Mouse (Mus musculus) bone marrow macrophage, adult 2 months (primary cell): ENCODE data around the gene Zcchc2.

ENCODE experiments used
- CTCF ChIP-seq: IDR thresholded peaks from 2 replicates; pipeline ENCODE4 v1.5.1; 2012; ENCODE audit warnings: low read depth, mild to moderate bottlenecking, low read length, moderate library complexity
- POLR2A ChIP-seq: IDR thresholded peaks from 2 replicates; pipeline ENCODE4 v1.6.1; 2012; ENCODE audit warnings: mild to moderate bottlenecking, low read depth, low read length, borderline replicate concordance

DNA sequence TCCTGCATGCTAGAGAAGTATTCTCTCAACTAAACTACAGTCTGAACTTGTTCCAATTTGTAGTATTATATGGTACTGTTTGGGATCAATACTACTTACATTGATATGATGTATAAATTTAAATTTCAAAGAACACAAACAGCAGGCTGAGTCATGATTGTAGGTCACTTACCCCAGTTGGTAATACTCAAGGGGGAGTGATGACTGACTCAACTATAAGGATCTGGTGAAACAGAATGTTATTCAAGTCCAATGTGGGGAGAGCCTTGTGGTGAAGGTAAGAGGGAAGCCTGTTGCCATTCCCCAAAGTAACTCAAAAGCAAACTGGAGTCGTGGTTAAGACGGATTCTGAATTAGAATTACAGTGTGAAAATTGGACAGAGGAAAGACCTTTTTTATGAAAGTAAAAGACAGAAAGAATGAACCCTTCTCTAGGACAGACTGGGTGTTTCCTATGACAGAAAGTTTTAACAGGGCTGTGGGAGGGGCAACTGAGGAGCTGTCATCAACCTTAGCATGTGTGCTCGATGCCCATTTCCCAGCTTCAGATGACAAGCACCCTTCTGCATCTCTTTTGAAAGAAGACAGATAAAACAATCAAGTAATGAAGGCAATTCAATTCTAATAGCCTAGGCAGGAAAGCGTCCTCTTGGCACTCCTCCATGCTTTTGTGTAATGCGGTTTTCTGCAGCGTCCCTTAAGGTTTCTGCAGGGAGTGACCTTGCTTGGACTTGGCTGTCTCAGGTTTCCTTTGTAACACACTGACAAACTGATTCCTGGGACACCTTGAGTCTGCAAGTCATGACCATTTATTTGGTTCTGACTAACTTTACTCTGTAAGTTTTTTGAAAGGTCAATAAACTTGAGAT lies 7.5 kb upstream of the Zcchc2 start:
- TF ChIP-seq POLR2A (no peak), CTCF (no peak)
